Mouse (Mus musculus): ENCODE data around the gene Cmip.

DNA sequence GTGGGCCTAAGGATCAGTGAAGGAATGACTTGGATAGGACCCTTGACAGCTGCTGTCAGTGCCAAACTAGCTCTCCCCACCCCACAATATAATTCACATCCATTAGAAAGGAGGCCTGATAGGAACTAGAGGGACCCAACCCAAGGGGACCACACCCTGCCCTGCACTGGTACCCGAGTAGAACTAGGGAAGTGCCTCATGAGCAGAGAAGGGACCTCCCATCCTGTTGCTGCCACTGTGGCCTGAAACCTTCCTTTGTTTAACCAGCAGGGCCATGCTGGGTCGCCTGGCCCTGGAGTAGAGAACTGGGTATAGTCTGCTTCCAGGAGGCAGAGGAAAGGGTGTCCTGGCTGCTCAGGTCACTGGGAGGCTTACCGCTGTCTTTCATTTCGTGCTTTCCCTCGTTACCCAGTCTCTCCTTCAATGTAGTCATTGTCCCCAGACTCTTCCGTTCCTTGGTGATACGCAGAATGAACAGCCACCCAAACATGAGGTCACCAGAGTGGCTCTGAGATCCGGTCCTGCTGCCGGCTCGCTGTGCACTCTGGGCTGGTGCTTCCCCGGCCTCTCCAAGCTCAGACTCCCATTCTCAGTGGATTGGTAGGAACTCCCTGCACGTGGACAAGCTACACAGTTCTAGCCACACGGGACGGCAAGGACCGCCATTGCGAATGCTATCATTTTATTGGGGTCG is 164.1 kb downstream of the Cmip start:
- TF ChIP-seq CTCF (IDR thresholded peaks at IDR 0.05 in 2 of 3, conservative IDR thresholded peaks at IDR 0.05 in 1 of 3; ENCODE audit: control insufficient read depth in 1 of 3, insufficient read depth in 1 of 3, low read depth in 2 of 3, low read length in 3 of 3, poor library complexity in 1 of 3, severe bottlenecking in 1 of 3) (no peak), KAT2A (conservative IDR thresholded peaks at IDR 0.05; ENCODE audit: low read depth, low read length) (no peak), BHLHE40 (IDR thresholded peaks at IDR 0.05; ENCODE audit: borderline replicate concordance, low read depth, low read length) (no peak), EP300 (IDR thresholded peaks at IDR 0.05; ENCODE audit: low read depth in 1 of 2, low read length in 2 of 2) (no peak), USF1 (IDR thresholded peaks at IDR 0.05; ENCODE audit: low read depth, low read length) (no peak), POLR2AphosphoS5 (IDR thresholded peaks at IDR 0.05; ENCODE audit: borderline replicate concordance, low read depth, low read length) (no peak), ZNF384 (IDR thresholded peaks at IDR 0.05; ENCODE audit: low read depth, low read length) (no peak), POLR2A (IDR thresholded peaks at IDR 0.05; ENCODE audit: control insufficient read depth in 1 of 2, insufficient read depth in 1 of 2, low read depth in 1 of 2, low read length in 2 of 2, poor library complexity in 1 of 2) (no peak), SIN3A (IDR thresholded peaks at IDR 0.05; ENCODE audit: low read length) (no peak), TBP (IDR thresholded peaks at IDR 0.05; ENCODE audit: low read depth, low read length) (no peak), MEF2A (IDR thresholded peaks at IDR 0.05; ENCODE audit: extremely low read depth, insufficient replicate concordance, low read depth, low read length, poor library complexity, severe bottlenecking) (no peak), ZKSCAN1 (IDR thresholded peaks at IDR 0.05; ENCODE audit: low read depth, low read length) (no peak), SMC3 (IDR thresholded peaks at IDR 0.05; ENCODE audit: low read depth, low read length) (no peak)

Data from MEL (cell line).